Mouse (Mus musculus) spleen, adult 2 months (tissue): ENCODE results near the gene Gm42742.

Experiments used
- CTCF ChIP-seq: fragments of 200-500 bp; IDR thresholded peaks from 2 replicates; pipeline ENCODE4 v1.5.1; 2011; ENCODE audit warnings: mild to moderate bottlenecking, inconsistent platforms; ENCODE audit not compliant: insufficient read depth, insufficient read length, insufficient replicate concordance; ENCODE audit errors: extremely low read depth
- POLR2A ChIP-seq: fragments of 200-500 bp; IDR thresholded peaks from 2 replicates; pipeline ENCODE4 v1.6.1; 2011; ENCODE audit warnings: low read depth, low read length, inconsistent platforms

DNA sequence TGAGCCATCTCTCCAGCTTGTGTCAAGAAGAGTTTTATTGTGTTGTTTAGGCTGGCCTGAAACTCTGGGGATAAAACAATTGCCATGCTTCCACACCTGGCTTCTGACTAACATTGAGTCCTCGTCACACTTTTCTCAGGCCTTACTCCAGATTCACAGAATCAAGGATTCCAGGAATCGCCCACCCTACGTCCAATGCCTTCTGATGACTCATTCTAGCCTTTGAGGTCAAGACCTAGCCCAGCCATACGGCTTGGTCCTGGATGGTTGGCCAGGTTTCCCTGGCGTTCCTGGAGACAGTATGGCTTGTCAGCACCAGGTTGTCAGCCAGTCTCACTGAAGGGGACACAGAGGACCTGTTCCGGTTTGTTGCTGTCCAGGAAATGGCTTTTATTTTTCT lies 8.5 kb downstream of the Gm42742 start:
- TF ChIP-seq POLR2A (no peak), CTCF (no peak)
